Mouse (Mus musculus): ENCODE measurements at regions not wholly inside any gene's neighbourhood (a gene's known extent, or its start where the extent isn't known, plus 50 kb on each side); places are given as distances from the start of the nearest gene placed in this dataset.
"Not testable (repeated sequence)": the region's sequence is repeated elsewhere in the genome, so short reads cannot be mapped to it uniquely, and the experiment has no call there.

GRCm38 (mm10) chr14:18511094-18511493, 179.4 kb upstream of the Ube2e1 start:
- no peak for DNase-seq (ENCODE audit: low spot score)

GRCm38 (mm10) chr14:18508359-18508647, 176.6 kb upstream of the Ube2e1 start:
- DNase-seq (ENCODE audit: low spot score) = no peak

GRCm38 (mm10) chr14:18507582-18508358, 176.1 kb upstream of the Ube2e1 start:
- DNase-seq (ENCODE audit: low spot score) = no peak

DNA sequence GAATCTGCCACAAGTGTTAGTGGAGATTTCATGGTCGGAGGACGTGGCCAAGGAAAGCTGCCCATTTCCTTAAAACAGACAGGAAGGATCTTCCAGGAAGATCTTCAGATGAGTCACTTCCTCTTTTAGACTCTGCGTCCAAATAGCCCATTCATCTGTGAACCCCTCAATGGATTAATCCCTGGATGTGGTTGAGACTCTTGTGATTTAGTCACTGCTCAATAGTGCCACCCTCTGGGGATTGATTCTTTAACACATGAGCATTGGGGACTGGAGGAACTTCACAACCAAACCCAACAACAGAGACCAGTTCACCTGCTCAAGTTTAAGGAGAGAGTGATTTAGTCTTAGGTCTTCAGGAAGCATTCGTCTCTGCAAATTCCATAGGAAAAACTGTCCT, 174.5 kb upstream of the Ube2e1 start:
- DNase-seq (ENCODE audit: low spot score) = peak; percentile 11

GRCm38 (mm10) chr14:18500249-18500832, 168.7 kb upstream of the Ube2e1 start:
- no peak for DNase-seq (ENCODE audit: low spot score)

GRCm38 (mm10) chr14:18494048-18494447, 162.4 kb upstream of the Ube2e1 start:
- no peak for DNase-seq (ENCODE audit: low spot score)

- DNase-seq (ENCODE audit: low spot score) = no peak
Observed at GRCm38 (mm10) chr14:18486132-18486800, 154.6 kb upstream of the Ube2e1 start.

DNA sequence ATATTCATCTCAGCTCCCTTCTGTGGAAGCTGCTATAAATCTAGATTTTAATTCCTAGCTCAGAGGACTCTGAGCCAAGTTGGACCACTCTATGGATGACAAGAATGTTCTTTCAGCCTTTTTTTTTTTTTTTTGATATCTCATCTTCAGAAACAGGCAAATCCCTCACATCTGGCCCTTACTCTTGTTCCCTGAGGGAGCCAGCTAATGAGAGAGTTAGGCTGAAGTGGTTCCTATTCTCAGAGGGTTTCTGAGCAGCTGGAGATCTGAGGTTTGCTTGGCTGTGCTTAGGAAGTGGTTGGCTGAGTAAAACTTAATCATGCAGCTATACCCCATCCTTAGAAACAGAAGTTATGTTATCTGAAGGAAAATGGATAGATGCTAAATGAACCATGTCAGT, 153.9 kb upstream of the Ube2e1 start:
- no peak for DNase-seq (ENCODE audit: low spot score)

DNA sequence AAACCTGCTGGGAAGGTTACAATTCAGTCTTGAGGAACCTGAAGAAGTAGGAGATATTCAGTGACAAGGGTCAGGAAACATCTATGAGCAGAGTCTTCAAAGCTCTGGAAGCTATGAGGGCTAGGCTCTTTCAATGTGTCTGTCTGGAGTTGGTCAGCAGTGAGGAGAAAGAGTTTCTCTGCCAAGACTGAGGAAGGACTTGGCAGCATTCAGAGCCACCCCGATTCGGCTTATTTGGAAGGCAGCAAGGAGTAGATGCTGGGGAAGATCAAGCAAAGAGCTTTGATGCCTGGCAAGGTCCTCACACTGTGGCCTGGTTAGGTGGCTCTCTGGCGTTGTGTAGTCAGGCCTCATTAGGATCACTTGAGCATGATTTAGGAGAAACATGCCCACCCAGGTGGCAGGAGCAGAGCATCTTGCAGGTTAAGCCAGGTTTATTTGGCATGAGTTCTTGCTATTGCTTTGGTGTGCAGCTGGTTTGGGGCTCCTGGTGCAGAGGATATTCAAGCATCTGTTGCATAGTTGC, 145.2 kb upstream of the Ube2e1 start:
- no peak for DNase-seq (ENCODE audit: low spot score)

- DNase-seq (ENCODE audit: low spot score) = peak; percentile 21
Observed at GRCm38 (mm10) chr14:18468611-18469010, 137.0 kb upstream of the Ube2e1 start.

GRCm38 (mm10) chr14:18466864-18467263, 135.2 kb upstream of the Ube2e1 start:
- not testable (repeated sequence) for DNase-seq (ENCODE audit: low spot score)

DNA sequence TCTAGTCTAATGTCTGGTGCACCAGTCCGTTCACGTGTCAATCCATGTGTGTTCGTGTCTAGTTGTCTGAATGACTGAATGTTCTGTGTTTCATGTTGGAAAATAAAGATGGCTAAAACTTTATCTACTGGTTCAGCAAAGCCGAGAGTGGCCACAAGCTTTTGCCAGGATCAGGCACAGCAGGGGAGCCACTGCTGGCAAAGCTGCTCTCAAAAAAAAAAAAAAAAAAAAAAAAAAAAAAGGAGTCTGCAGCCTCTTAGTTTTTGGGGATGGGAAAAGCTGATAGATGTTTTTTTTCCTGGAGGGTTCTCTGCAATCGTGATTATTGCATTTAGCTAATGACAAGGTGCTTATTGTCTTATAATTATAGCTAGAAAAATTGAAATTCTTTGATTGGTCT, 132.5 kb upstream of the Ube2e1 start:
- DNase-seq (ENCODE audit: low spot score) = not testable (repeated sequence)

GRCm38 (mm10) chr14:18463230-18463873, 131.7 kb upstream of the Ube2e1 start:
- DNase-seq (ENCODE audit: low spot score) = no peak

- no peak for DNase-seq (ENCODE audit: low spot score)
Observed at GRCm38 (mm10) chr14:18462381-18462780, 130.7 kb upstream of the Ube2e1 start.

DNA sequence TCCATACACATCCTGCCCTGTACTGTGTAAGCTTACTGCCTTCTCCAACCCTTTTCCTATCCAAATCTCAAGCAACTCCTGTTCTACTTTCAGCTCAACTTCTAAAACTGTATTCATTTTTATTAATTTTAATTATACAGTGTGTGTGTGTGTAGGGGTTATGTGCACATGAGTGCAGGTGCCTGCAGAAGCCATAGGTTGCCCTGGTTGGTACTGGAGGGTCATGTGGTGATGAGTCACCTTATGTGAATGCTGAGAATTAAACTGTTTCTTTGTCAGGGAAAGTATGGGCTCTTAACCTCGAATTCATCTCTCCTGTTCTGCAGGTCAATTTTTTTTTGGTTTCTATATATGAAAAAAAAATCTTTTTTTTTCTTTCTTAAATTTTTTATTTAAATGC, 117.0 kb upstream of the Ube2e1 start:
- no peak for DNase-seq (ENCODE audit: low spot score)

- DNase-seq (ENCODE audit: low spot score) = no peak
Observed at GRCm38 (mm10) chr14:18444492-18444891, 112.8 kb upstream of the Ube2e1 start.

DNA sequence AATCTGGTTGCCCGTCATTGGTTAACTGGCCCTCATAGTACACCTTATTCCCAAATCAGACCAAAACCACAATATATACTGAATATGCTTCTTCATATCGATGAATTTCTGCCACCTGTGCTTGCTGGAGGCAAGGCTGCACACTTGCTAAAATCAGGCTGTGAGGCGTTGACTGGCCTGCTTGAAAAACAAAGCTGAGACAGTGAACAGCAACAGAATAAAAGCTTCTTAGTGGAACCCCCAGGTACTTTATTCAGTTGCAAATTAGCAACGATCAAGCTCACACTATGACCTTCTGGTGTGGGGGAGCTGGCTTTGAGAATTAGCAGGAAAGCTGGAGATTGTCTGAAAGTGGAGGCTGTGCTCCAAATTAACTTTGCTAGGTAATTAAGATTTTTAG, 97.3 kb upstream of the Ube2e1 start:
- not testable (repeated sequence) for DNase-seq (ENCODE audit: low spot score)

- no peak for DNase-seq (ENCODE audit: low spot score)
Observed at GRCm38 (mm10) chr14:18425887-18426286, 94.2 kb upstream of the Ube2e1 start.

DNA sequence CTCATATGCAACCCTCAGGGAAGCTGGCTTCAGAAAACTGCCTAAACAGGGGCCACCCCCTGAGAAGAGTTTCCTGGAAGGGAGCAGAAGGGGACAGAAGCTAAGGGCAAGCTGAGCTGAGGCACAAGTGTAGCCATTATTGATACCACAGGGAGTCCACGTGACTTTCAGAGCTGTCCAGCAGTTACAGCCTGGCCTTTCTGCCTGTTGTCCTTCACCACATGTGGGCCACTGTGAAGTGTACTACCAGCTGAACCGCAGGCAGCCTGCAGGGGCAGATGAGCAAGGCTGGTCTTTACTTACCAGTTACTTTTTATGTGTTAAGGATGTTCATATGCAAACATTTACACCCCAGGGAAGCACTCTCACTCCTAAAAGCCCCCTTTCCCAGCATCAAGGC, 85.2 kb upstream of the Ube2e1 start:
- DNase-seq (ENCODE audit: low spot score) = no peak

- DNase-seq (ENCODE audit: low spot score) = no peak
Observed at GRCm38 (mm10) chr14:18416319-18416718, 84.7 kb upstream of the Ube2e1 start.

GRCm38 (mm10) chr14:18398953-18399352, 67.3 kb upstream of the Ube2e1 start:
- no peak for DNase-seq (ENCODE audit: low spot score)

DNA sequence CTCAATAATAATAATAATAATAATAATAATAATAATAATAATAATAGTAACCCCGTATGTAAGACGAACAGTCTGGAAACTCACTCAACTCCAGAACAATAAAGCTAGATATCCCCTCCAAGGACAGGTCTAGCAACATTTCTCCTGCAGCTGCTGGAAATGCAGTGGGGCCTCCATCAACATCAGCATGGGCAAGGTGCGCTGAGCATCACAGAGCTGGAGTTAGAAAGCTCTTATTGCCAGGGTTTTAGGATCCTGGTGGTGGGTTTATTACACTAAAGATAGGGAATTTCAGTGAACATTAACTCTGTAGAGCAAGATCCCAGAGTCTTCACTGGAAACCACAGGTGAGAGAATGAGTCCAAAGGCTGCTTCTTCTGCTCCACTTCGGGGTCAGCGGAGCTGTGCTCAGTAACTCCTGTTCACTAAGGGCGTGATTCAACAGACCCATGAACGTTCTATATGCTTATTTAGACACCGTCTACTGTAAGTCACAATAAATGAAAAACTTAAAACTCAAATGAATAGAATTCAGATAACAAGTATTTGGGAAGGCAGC, 64.6 kb upstream of the Ube2e1 start:
- DNase-seq (ENCODE audit: low spot score) = no peak

Data from heart, adult 8-10 months (tissue).